Mouse (Mus musculus) C2C12 (cell line): ENCODE measurements around the gene Ptrhd1. TPM values are rescaled to one million over a fixed set of nuclear protein-coding genes. Genes with fewer than 3 reads are reported as not detected.
A peak's percentile ranks its signal among the peaks of the same experiment; 100 is the strongest.

Source experiments
- H3K27me3 ChIP-seq: one replicate; pipeline ENCODE4 v1.6.1; 2011; ENCODE audit not compliant: control insufficient read depth, insufficient read depth, insufficient read length
- H3K36me3 ChIP-seq: one replicate; pipeline ENCODE4 v1.6.1; 2011; ENCODE audit not compliant: control insufficient read depth, insufficient read depth
- H3K4me3 ChIP-seq: one replicate; pipeline ENCODE4 v1.5.1; 2011; ENCODE audit warnings: mild to moderate bottlenecking, control low read depth; ENCODE audit not compliant: poor library complexity, insufficient read depth, severe bottlenecking
- H3K79me2 ChIP-seq: one replicate; pipeline ENCODE4 v1.6.1; 2011; ENCODE audit not compliant: control insufficient read depth, insufficient read depth
- H3K79me3 ChIP-seq: one replicate; pipeline ENCODE4 v1.6.1; 2011; ENCODE audit warnings: low read depth, control low read depth
- H3ac ChIP-seq: one replicate; pipeline ENCODE3; 2011; ENCODE audit warnings: low read depth; ENCODE audit not compliant: control insufficient read depth, insufficient read length
- CEBPB ChIP-seq: IDR thresholded peaks from one replicate; pipeline ENCODE4 v1.6.1; 2011; ENCODE audit warnings: low read depth, mild to moderate bottlenecking, control low read depth, moderate library complexity
- CTCF ChIP-seq: IDR thresholded peaks from one replicate; pipeline ENCODE4 v1.5.1; 2011; ENCODE audit not compliant: control insufficient read depth, insufficient read depth, insufficient read length
- FOSL1 ChIP-seq: IDR thresholded peaks from one replicate; pipeline ENCODE4 v1.8.0; 2011; ENCODE audit warnings: mild to moderate bottlenecking, low read length; ENCODE audit not compliant: poor library complexity, insufficient read depth, severe bottlenecking
- MAX ChIP-seq: IDR thresholded peaks from one replicate; pipeline ENCODE4 v1.6.1; 2011; ENCODE audit warnings: mild to moderate bottlenecking, control low read depth
- MYOD1 ChIP-seq: IDR thresholded peaks from one replicate; pipeline ENCODE4 v1.6.1; 2011; ENCODE audit warnings: low read depth; ENCODE audit not compliant: control insufficient read depth, insufficient read length
- MYOG ChIP-seq: IDR thresholded peaks from one replicate; pipeline ENCODE4 v1.6.1; 2011; ENCODE audit not compliant: control insufficient read depth, insufficient read length; ENCODE audit errors: extremely low read depth
- USF1 ChIP-seq: IDR thresholded peaks from one replicate; pipeline ENCODE4 v1.6.1; 2011; ENCODE audit warnings: low read depth, mild to moderate bottlenecking, control low read depth, moderate library complexity
- polyA plus RNA-seq: library from polyadenylated mRNA; unstranded; fragments of >200 nt; fragmentation: generic; extraction: Trizol; gene quantifications from one replicate; pipeline ENCODE4 v1.2.1, GENCODE M21; 2012; ENCODE audit warnings: missing spikeins

Gene Ptrhd1
- polyA plus RNA-seq, 1 experiment, result 4.1 TPM

DNA sequence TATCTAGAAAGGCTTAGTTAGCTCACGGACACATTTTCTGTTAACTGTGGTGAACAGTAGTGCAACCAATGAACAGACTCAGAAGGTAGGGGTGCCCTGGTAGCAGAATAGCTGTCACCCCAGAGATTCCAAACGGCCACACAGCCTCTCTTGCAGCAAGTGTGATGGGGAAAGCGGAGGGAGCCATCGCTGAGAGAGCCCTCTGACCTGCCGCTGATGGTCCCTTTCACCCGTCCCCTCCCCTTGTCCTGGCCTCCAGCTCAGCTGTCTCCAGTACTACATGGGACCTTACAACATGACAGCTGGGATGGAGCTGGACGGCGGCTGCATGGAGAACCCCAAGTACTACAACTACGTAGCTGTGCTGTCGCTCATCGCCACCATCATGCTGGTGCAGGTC is 27.7 kb upstream of the Ptrhd1 start:
- no peak overlapping the region for H3ac ChIP-seq
- no peak overlapping the region for H3K4me3 ChIP-seq
- H3K27me3 ChIP-seq, result no peaks in the 10 kb centered on the region
- H3K79me3 ChIP-seq, result no peaks in the 10 kb centered on the region
- no peaks in the 10 kb centered on the region for H3K79me2 ChIP-seq
- no peak for TF ChIP-seq CTCF
- TF ChIP-seq FOSL1, result no peak
- no peak for TF ChIP-seq MAX
- no peak for TF ChIP-seq CEBPB
- H3K36me3 ChIP-seq, result no peaks in the 10 kb centered on the region

DNA sequence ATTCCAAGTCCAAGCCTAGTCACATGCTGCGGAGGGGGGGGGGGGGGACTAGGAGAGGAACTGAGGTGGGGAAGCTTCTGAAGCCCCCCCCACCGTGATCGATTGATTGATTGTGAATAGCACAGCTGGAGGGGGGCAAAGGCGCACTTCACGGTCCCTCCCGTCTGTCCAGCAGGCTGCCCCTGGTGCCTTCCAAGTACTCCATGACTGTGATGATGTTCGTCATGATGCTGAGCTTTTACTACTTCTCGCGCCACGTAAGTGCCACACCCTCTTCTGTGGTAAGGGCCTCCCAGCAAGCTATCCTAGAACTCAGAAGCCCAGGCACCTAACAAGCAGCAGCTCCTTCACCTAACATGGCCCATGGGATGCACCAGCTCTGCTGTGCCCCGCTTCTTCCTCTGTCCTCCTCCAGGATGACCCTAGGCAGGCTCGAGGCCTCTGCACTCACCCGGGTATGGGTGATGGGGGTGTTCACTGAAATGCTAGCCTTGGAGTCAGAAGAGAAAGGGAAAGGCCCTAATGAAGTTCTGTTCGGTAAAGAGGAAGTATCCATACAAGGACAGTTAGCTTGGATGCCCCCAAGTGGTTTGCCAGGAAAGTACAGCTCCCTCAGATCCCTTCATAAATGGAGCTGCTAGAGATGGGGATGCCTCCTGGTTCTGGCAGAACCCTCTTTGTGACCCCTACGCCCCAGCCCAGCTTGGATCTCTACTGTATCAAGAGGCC is 25.3 kb upstream of the Ptrhd1 start:
- TF ChIP-seq CTCF (peak; percentile 17), MYOG (no peak)
- H3K36me3 ChIP-seq, result peaks cover 12% of the 10 kb centered on the region
- no peaks in the 10 kb centered on the region for H3K27me3 ChIP-seq
- no peak overlapping the region for H3ac ChIP-seq
- H3K79me2 ChIP-seq, result no peaks in the 10 kb centered on the region
- H3K4me3 ChIP-seq, result no peak overlapping the region
- H3K79me3 ChIP-seq, result no peaks in the 10 kb centered on the region

DNA sequence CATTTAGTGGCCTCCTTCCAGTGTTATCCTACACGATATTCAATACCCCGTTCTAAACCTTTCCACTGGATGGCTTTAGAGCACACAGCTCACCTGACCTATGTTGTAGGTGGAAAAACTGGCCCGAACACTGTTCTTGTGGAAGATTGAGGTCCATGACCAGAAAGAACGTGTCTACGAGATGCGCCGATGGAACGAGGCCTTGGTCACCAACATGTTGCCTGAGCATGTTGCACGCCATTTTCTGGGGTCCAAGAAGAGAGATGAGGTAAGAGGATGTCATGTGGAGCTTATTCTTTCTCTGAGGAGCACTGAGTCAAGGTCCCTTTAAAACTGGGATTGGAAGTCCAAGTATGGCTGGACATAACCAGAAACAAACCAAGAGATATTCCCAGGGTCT is 24.6 kb upstream of the Ptrhd1 start:
- no peaks in the 10 kb centered on the region for H3K79me3 ChIP-seq
- H3K79me2 ChIP-seq, result no peaks in the 10 kb centered on the region
- TF ChIP-seq MYOD1, result no peak
- no peak for TF ChIP-seq CEBPB
- peaks cover 12% of the 10 kb centered on the region for H3K36me3 ChIP-seq
- H3K27me3 ChIP-seq, result no peaks in the 10 kb centered on the region
- no peak overlapping the region for H3ac ChIP-seq
- no peak overlapping the region for H3K4me3 ChIP-seq

DNA sequence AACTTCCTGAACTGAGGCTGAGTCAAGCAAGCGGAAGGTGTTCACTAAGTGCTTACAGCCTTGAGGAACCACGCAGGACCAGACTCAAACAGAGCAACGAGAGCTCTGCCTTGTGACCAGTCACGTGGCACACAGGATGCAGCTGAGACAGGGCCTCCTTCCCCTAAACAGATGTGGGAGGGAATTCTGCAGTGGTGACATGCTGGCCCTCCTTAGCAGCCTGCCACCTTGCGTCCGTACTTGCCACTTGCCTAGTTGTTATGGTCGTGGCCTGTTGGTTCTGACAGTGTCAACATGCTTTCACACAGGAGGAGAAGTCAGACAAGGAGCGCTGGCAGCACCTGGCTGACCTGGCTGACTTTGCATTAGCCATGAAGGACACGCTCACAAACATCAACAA is 22.7 kb upstream of the Ptrhd1 start:
- H3K36me3 ChIP-seq, result peaks cover 22% of the 10 kb centered on the region
- TF ChIP-seq USF1 (no peak), MAX (no peak), MYOD1 (no peak), FOSL1 (no peak), MYOG (no peak), CEBPB (no peak), CTCF (no peak)

DNA sequence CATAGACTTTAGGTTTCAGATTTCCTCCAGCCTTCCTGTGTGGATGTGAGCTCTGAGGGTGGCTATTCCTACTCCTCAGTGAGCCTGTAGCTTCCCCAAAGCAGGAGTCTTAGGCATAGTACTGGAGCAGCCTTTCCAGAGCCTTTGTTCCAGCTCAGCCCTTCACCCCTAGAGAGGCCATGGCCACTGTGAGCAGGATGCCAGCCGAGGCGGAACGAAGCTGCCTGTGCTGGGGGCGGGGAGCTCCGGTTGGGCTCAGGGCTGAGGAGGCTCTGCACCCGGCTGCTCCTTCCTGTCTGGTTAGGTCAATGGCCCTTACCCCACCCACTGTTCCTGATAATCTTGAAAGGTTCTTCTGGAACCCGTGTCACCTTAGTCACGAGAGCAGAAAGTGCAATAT is 20.9 kb upstream of the Ptrhd1 start:
- H3K27me3 ChIP-seq, result no peaks in the 10 kb centered on the region
- no peaks in the 10 kb centered on the region for H3K79me3 ChIP-seq
- no peak overlapping the region for H3K4me3 ChIP-seq
- no peak overlapping the region for H3ac ChIP-seq
- H3K79me2 ChIP-seq, result no peaks in the 10 kb centered on the region
- TF ChIP-seq CTCF, result no peak
- no peak for TF ChIP-seq MAX
- TF ChIP-seq MYOD1, result no peak
- no peak for TF ChIP-seq FOSL1
- TF ChIP-seq CEBPB, result no peak
- TF ChIP-seq MYOG, result no peak
- TF ChIP-seq USF1, result no peak
- H3K36me3 ChIP-seq, result peaks cover 36% of the 10 kb centered on the region

More for the DNA sequence above, 22.7 kb upstream of the Ptrhd1 start:
- no peak overlapping the region for H3ac ChIP-seq
- no peaks in the 10 kb centered on the region for H3K27me3 ChIP-seq
- no peaks in the 10 kb centered on the region for H3K79me3 ChIP-seq
- no peak overlapping the region for H3K4me3 ChIP-seq
- H3K79me2 ChIP-seq, result no peaks in the 10 kb centered on the region

DNA sequence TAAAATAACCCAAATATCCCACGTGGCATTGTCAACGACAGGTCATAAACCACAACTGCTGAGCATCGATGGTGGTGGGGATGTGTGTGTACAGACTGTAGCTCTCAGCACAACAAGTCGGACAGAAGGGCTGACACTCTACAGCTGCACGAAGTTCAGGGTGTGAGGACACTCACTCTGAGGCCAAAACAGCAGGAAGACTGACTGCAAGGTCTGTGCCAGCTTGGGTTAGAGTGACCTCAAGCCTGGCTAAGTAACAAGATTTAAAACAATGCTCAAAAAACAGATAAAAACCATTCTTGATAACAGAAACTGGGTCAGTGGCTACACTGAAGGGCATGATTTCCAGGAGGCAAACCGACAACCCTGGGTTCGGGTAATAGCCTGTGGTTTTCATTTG is 3.7 kb upstream of the Ptrhd1 start:
- Histone ChIP-seq H3K36me3 (peaks cover 64% of the 10 kb centered on the region), H3K27me3 (no peaks in the 10 kb centered on the region), H3K79me3 (peaks cover 35% of the 10 kb centered on the region), H3K4me3 (no peak overlapping the region), H3K79me2 (peaks cover 62% of the 10 kb centered on the region), H3ac (no peak overlapping the region)
- TF ChIP-seq CEBPB (no peak), MYOD1 (no peak), FOSL1 (no peak), CTCF (no peak), MYOG (no peak), MAX (no peak), USF1 (no peak)

DNA sequence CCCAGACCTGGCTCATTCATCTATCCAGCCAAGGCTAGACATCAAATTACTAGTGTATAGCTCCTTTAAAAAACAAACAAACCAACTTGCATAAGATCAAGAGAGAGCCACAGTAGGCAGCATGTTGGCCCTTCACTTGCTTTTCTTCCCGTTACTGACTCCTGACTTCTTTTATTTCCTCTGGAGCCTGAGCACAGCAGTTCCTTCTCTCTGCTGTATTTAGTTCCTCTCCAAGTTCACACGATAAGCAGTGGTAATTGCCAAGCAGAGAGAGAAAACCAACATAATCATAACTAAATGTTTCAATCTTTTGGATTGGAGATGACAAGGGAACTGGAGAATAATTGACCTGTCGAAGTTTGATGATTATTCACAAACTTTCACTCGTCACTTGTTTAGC is 1.1 kb upstream of the Ptrhd1 start:
- Histone ChIP-seq H3K4me3 (peak overlapping the region; percentile 63), H3K79me3 (peaks cover 28% of the 10 kb centered on the region), H3ac (peak overlapping the region; percentile 42), H3K36me3 (peaks cover 39% of the 10 kb centered on the region), H3K27me3 (no peaks in the 10 kb centered on the region), H3K79me2 (peaks cover 50% of the 10 kb centered on the region)
- TF ChIP-seq MAX (no peak), FOSL1 (no peak), CTCF (no peak), MYOG (no peak), USF1 (no peak), CEBPB (no peak)
